Mouse (Mus musculus) thymus, postnatal 4 days (tissue): ENCODE data around the gene Ano10.

Source experiments
- DNase-seq: peaks from one replicate; pipeline ENCODE4 v3.0.0; 2021

Gene Ano10

DNA sequence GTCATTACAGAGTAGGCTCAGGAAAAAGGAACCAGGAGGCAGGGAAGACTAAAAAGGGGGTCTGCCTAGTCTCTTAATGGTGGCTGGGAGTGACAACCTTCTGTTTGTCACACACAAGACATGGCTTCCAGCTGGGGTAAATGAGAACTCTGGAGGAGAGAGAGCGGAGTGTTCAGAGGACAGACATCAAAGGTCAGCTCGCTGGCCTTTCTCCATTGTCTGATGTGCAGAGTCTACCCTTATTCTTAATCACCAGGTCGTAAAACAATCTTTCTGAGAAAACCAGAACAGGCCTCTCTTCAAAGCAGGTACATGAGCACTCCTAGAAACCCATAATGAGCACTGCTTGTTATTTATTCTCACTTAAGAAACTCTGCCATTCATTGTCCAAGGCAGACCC is 5.8 kb downstream of the Ano10 start:
- DNase-seq, result no peak

DNA sequence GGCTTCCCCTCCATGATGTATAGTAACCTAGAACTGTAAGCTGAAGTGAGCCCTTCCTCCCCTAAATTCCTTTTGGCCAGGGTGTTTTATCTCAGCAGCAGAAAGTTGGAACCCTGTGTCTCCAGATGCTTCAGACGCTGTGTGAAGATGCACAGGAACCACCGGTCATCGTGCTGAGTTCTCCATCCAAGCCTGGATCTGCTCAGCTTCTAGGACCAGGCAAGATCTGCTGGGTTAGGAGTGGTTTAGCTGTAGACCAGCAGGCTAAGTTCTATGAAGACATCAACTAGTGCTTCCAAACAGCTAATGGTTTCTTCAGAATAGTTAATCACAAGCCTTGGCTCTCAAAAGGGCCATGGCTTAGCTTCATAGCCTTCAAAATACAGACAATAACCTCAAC is 6.7 kb downstream of the Ano10 start:
- no peak for DNase-seq

DNA sequence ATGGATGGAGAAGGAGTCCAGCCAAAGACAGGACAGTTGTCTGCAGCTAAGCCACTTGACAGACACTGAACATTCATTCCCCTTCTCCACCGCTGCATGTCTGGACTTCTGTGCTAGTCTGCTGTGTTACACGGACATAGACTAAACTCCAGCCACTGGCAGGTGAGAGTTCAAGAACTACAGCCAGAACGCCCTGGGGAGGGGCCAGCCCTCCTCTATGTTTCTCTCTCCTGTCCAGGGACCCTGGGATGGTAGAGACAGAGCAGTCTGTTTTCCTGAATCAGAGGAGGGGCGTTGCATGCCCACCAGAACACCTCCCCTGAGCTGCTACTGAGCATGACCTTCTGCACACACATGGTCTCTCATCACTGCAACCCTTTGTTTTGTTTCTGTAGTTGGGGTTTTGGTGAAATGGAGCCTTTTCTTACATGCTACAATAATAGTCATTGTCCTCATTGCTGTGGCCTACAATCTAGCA is 8.4 kb downstream of the Ano10 start:
- DNase-seq, result no peak

DNA sequence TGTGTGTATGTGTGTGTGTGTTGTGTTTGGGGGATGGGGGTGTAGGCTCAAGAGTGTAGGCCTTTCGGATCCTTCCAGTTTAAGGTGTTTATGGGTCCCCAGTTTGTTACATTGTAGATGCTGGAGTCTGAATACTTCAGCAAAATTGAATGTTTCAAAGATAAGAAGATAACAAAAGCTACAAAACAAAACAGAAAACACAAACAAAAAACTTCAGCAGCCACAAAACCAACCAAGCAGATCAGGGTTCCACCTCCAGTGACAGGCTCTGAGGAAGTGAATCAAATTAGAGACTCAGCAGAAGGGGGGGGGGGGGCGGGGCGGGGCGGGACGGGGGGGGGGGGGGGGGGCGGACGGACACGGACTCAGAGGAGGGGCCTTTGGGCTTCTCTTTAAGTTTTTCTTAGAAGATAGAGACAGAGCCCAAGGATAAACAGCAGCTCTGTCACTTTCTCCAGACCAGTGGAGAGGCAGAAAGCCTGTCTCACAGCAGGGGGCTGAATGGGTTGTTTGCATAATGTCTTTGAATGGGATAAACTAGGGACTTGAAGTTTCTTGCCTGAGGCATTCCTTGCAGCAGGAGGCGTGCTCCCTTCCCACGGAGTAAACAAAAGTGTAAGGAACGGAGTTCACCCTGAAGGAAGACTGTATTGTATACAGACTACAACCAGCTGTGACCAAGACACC is 8.9 kb downstream of the Ano10 start:
- DNase-seq, result no peak

DNA sequence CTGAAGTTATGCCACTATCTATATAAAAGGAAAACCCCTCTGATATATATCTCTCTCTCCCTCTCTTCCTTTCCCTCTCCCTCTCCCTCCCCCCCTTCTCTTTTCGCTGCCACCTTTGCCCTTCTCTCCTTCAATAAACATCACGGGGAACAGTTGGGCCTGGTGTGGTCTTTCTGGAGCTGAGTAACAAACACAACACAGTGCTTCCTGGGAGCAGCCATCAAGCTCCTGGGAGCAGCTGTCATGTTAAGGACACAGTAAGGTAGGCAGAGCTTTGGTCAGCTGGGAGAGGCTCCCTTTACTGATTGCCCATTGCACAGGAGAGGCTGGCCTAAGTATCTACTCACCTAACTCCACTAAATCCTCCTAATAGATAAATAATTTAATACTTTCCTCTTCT is 9.5 kb downstream of the Ano10 start:
- no peak for DNase-seq

DNA sequence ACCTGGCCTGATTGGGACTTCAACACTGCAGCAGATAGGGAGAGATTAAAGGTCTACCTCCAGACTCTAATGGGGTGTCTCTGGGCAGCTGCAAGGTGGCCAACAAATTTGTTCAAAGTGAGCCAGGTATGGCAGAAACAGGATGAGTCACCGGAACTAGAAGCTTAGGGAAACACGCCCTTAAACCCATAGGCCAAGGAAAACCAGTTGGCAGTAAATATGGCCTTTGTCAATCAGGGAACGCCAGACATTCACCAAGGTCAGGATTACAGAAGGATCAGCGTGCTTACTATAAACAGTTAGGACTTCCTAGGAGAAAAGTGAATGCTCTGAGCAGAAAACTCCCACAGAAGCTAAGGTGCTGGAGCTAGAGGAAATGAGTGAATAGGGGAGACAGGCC is 13.2 kb downstream of the Ano10 start:
- no peak for DNase-seq

DNA sequence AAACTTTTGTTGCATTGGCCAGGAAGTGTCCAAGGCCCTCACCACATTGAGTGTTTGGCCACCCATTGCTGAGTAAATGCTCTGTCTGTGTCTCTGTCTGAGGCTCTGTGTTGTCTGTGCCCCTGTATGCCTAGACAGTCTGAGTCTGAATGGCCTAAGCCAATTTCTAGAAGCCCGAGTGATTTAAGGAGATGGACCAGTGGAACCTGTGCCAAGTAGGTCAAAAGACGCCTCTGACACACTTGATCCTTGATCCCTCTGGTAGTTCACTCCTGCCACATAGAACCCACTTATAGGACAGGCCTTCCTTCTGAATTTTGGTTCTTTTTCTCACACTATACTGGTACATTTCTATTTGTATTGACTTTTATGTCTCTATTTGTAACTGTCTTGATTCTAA is 17.6 kb downstream of the Ano10 start:
- no peak for DNase-seq

DNA sequence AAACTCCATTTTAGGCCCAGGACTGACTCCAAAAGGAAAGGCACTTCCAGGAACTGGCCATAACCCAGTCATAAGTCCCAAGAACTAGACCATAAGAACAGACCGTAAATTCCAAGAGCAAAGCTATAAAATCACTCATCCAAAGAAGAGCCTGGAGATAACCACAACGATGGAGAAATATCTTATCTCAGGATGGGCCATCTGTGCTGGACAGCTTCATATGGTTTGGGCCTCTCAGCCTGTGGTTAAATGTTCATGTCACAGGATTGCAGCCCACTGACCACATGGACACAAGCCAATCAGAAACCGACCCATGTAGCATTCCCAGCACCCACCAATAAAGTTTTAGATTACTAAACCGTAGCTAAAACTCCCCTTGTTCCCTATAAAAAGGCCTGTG is 18.1 kb downstream of the Ano10 start:
- no peak for DNase-seq

DNA sequence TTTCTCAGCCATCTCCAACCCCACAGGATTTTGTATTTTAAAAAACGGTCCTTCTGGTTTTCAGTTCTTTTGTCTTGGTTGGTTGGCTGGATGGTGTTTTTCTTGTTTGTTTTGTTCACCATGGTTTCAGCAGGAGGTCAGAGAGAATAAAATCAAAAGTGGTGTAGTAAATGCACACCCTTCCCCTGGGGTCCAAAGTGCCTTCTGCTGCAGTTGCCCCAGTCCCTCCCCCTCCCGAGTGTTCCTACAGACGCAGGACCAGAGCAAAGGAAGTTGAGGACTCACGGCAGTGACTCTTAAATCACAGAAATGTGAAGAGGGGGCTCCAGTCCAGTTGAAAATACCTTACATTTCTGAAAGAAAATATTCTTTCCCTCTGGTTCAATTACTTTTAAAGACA is 19.9 kb downstream of the Ano10 start:
- DNase-seq, result no peak

DNA sequence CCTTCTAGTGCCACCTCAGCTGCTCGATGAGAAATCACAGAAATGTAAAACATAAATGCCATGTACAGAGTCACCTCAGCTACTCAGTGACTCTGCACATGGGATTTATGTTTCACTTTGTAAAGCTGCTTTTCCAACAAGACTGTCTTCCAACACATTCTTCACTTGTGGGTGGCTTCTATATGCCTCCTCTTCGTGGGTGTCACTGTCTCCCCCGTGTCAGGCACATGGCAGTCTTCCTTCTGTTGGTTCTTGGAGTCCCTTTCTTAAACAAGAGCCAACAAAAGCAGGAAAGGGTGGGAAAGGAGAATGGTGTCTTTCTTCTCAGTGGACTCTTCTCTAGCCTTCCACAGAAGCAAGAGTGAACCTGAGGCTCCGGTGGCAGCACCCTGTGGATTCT is 20.3 kb downstream of the Ano10 start:
- no peak for DNase-seq

DNA sequence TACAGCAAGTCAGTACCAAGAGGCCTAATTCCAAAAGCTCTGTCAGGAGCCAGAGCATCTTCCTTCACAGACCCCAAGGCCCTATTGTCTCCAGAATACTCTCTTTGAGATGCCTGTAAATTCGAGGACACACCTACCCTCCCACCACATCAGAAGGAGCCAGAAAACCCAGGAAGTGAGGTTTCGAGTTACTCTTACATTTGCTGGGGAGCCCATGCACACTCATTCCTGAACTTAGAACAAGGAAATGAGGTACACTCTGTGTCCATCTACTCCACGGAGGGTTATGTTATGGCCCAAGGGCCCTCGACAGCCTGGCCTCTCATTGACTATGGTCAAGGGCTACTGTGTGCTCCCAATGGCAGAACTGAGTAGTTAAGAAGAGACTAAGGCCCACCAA is 22.4 kb downstream of the Ano10 start:
- peak; percentile 38 for DNase-seq

DNA sequence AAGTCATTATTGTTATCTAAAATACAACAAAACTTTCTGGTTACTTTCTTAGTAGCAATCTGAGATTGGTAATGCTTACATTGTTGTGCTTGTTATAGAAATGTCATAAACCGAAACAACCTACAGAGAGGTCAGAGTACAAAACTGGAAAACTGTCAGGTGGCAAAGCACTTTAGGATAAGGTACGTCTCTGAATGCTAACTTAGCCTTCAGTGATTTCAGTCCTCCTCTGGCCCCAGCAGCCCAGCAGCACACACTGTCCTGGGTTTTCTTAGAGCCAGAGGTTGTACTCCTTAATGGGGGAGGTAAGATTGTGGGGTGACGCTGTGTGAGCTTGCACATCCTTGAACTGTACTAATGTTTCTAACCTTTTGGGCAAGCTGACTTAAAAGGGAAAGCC is 22.9 kb downstream of the Ano10 start:
- DNase-seq, result no peak

DNA sequence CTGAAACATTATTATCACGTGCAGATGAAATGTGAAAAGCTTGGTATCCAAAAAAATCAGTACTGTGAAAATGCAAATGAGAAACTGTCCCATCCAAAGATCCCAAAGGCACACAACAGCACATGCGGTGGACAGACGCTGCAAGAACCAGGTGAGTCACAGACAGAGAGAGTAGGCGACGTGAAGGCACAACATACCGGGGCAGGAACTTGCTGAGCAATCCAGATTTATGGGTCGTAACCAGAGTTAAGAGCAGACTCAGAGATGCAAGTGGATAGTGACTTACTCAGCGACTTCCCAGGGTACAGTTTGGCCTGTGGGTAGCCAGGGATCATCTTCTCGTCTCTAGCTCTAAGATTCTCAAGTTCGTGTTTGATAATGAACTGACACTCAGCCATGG is 23.3 kb downstream of the Ano10 start:
- no peak for DNase-seq

DNA sequence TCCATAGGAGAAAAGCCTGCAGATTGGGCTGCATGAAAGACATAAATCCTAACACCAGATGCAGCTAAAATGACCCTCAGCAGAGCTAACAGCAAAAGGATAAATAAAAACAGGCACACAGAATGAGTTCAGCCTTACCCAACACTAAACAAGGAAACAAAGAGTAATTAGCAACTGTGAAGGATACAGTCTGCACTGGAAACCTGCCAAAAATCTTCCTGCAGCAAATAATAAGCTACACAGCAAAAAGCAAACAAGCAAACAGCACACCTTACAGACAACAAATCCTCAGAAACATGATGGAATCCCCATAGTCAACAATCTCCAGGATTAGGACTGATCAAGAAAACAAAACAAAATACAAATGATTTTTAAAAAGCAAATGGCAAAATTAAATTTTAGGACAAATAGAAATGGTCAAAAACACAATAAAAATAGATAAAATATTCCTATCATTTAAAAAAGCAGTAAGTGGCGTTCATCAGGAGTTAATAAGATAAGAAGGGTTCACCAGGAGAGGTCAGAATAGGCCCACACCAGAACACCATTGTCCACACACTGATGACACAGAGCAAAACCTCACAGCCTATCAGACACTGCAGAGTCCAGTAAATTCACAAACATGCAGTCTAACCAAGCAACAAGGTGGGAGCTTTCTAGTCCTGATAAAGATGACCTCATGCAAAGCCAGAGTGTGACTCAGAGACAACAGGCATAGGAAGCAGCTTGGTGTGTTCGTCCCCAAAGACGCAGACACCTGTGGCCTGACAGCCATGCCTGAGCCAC is 24.8 kb downstream of the Ano10 start:
- no peak for DNase-seq

DNA sequence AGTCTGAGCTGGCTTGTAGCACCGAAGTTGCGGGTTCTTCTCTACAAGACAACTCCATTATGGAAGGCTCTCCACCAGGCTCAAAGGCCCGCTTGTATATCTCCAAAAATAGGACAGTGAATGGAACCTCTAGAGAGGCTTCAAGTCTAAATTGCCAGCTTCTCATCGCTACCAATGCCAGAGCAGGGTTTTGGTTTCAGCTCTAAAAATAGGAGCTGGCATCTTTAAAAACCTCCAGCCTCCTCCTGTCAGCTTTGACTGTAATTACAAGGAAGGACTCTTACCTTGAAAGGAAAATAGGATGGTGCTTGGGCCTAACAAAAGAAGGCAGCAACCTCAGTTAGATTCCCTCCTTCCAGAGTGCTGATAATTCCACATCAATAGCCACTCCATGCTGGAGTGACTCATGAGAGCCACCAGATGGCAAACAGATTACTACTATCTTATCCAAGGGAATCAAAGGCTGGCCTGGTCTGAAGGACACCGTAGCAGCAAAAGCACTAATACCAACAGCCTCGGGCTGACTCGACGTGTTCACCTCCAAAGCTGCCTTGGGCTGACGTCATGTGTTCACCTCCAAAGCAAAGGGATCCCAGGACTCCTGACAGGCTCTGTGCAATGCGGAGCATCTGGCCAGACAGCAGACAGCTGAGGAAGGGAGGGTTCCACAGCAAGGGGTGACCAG is 28.6 kb downstream of the Ano10 start:
- DNase-seq, result no peak

DNA sequence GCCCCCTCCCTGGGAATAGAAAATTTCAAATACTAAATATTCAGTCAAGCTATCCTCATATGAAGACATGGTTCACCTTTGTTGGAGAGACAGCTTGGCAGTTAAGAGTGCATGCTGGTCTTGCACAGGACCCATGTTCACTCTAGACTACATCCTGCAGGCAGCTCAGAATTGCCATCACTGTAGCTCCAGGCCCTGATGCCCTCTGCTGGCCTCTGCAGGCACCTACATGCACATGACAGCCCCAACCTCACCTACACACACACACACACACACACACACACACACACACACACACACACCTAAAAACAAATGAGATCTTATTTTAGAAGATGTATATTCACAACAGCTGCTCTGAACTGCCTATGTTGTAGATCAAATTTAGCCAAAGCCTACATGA is 31.1 kb downstream of the Ano10 start:
- peak; percentile 69 for DNase-seq

DNA sequence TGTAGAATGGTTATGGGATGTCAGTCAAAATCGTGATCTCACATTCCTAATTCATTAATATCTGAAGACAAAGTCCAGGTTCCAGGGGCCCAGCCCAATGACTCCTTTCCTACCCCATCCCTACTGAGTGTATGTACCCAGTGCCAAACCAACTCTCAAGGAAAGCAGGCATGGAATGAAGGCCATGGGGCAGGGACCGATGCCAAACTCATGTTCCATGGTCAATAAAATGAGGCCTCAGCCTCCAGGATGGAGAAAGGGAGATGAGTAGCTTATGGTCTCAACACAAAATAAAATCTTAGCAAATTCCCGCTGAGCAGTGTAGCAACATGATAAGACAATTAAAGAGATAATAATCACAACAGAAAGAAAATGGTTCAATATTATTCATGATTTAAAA is 39.8 kb downstream of the Ano10 start:
- no peak for DNase-seq

DNA sequence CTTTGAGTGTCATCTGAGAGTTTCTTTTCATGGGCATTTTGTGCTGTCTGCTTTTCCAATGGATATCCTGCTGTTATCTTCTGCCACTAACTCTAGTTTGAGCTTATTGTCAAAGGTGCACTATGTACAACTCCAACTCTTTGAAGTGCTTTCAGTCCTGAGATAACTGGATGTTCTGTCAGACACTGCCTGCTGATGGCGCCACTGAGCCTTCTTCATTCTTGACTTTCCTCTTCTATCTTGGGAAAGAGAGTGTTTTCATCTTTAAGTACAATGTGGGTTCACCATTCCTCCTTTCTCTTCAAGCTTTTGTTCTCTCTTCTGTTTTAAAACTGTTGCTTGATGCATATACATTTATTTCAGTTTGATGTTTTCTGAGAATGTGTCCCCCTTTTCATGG is 42.1 kb downstream of the Ano10 start:
- DNase-seq, result peak; percentile 66

DNA sequence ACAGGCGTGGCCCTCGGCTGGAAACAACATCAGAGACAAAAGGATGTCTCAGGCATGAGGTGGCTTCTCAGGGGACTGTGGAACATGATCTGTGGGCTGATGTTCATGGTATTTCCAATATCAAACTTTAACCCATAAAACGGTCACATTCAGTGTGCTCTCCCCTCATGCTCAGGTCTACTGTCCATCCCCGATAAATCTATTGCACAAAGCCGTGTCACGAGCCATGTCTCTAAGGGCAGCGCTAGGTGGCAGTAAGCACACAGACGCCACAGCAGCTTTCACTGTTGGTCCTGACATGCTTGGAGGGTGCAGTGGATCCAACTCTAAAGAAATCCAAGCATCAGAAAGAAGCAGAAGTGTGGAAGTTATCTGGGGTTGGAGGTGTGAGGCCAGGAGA is 46.1 kb downstream of the Ano10 start:
- peak; percentile 58 for DNase-seq

DNA sequence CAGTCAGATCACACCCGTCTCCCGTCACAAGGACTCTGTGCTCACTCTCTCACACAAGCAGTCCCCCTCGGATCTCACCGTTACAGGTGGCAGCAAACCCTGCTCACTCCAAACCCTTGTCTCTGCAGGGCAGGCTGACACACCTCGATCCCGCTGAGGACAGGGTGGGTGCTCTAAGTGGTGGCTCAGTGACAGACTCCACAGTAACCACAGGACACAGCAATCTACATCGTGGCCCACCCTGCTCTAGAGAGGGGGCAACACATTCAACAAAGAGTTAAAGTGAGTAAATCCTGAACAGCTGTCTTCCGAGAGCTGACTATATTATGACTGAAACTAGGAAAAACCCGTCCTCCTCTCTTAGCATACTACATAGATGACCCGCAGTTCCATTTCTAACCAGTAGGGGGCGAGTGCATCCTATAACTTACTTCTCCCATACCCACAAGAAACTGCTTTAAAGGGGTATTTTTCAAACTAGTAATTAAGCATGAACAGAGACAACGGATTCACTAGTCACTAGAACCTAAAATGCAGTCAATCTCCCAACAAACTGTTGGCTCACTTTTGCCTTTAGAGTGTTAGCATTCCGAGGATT is 46.7 kb downstream of the Ano10 start:
- DNase-seq, result peak; percentile 86

DNA sequence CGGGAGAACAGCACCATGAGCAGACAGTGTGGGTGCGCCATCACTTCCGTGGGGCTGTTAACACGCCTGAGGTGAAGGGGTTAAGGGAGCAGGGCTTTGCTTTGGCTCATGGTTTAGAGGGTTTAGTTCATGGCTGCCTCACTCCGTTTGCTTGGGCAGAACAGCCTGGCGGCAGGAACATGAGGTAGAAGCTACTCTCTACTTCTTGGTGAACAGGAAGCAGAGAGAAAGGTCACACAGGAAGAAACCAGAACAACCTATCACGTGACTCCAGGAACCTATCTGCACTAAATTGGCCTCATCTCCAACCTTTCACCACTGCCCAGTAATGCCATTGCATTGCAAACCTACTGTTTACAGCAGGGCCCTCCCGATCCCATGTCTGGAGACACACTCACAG is 48.3 kb downstream of the Ano10 start:
- no peak for DNase-seq

DNA sequence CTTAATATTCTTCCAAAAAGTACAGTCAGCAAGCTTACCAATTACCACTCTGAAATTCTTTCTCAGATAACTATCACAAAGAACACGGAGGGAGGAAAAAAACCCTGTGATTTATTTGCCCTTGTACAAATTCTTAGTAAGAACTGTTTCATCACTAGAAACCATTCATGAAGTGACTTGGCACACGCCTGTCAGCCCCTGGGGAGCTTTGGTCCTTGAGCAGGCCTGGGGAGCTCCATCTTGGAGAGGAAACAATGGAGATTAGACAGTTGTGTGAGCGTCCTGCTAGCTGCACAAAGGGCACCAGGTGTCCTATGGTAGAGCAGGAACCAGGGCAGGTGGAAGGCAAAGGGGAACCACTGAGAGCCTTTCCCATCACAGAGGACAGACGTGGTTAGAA is 48.8 kb downstream of the Ano10 start:
- no peak for DNase-seq

DNA sequence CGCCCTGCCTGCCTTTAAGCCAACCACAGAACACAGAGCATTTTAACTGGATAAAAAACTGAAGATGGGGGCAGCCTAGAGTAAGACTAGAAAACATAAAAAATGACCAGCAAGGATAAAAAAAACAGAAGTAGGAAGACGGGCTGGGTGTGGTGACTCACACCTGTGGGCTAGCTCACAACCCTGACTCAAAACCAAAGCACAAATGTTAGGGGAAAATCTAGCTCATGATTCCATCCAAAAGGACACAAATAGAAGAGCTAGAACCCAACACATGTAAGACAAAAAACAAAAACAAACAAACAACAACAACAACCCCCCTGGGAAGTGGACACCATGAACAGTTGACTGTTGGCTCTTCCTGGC is 49.4 kb downstream of the Ano10 start:
- DNase-seq, result no peak
